Mouse (Mus musculus) thymus, adult 2 months (tissue): ENCODE results near the gene Bcl11a.

Source experiments
- CTCF ChIP-seq: fragments of 200-500 bp; IDR thresholded peaks from 2 replicates; pipeline ENCODE4 v1.5.1; 2012; ENCODE audit warnings: mild to moderate bottlenecking, control low read depth, low read length, moderate library complexity, borderline replicate concordance; ENCODE audit not compliant: control insufficient read depth, poor library complexity, insufficient read depth; ENCODE audit errors: extremely low read depth
- POLR2A ChIP-seq: fragments of 200-500 bp; IDR thresholded peaks from 2 replicates; pipeline ENCODE4 v1.6.1; 2012; ENCODE audit warnings: mild to moderate bottlenecking, low read length, control low read depth, moderate library complexity; ENCODE audit not compliant: control insufficient read depth, poor library complexity, insufficient read depth; ENCODE audit errors: extremely low read depth

DNA sequence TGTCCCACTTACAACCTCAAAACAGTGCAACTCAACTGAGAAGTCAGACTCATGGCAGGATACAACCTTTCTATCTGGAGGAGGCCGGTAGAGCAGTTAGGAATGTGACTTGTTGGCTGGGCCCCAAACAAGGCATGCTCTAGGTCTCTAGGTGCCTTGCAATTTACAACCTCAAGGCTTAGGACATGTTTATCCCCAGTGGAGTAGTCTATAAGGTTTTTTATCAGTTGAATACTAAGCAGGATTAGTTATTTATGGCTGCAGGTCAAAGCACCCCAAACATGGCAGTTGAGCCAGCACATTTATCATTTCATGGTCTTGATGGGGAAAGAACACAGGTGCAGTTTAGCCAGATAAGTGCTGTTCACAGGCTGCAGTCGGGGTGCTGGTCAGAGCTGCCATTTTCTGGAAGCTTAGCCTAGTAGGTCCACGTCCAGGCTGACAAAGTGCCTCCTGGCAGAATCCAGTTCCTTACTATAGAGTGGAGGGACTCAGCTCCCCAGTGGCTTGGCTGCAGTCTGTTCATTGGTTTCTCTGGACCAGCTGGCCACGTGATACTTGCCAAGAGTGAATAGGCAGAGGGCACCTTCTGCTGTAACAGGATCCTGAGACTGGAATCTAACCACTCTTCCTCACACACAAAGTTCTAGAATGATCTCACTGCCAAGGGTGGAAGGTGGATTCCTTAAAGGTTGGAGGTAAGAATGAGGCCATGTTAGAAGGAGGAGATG lies 118.8 kb downstream of the Bcl11a start:
- TF ChIP-seq CTCF (no peak), POLR2A (no peak)
